Mouse (Mus musculus) gastrocnemius, postnatal 25 days (tissue): ENCODE data around the gene Lifr. TPM values are rescaled to one million over a fixed set of nuclear protein-coding genes. Genes with fewer than 3 reads are reported as not detected.
A peak's percentile ranks its signal among the peaks of the same experiment; 100 is the strongest.

Experiments
- DNase-seq: peaks from one replicate; pipeline ENCODE4 v3.0.0; 2022
- total RNA-seq, 2 experiments: library from RNA; stranded (reverse); gene quantifications; 1 replicate in 1 of 2; 2 replicates in 1 of 2; pipeline ENCODE4 v1.2.3; 2021

The Lifr gene
- total RNA-seq, 2 experiments from 2014 or later = 42.5 to 44.6 TPM

- DNase-seq = no peak
Observed at GRCm38 (mm10) chr15:7202981-7203380, 112.6 kb downstream of the Lifr start.

- peak; percentile 61 for DNase-seq
Observed at GRCm38 (mm10) chr15:7203606-7204330, 113.4 kb downstream of the Lifr start.

- DNase-seq = no peak
Observed at GRCm38 (mm10) chr15:7204917-7205316, 114.5 kb downstream of the Lifr start.

- DNase-seq = no peak
Observed at GRCm38 (mm10) chr15:7206110-7206509, 115.7 kb downstream of the Lifr start.

- no peak for DNase-seq
Observed at GRCm38 (mm10) chr15:7207292-7207691, 116.9 kb downstream of the Lifr start.

- DNase-seq = no peak
Observed at GRCm38 (mm10) chr15:7208180-7208579, 117.8 kb downstream of the Lifr start.

- DNase-seq = peak; percentile 32
Observed at GRCm38 (mm10) chr15:7213683-7214082, 123.3 kb downstream of the Lifr start.

GRCm38 (mm10) chr15:7215845-7216244 lies 125.4 kb downstream of the Lifr start:
- DNase-seq = no peak

- no peak for DNase-seq
Observed at GRCm38 (mm10) chr15:7216581-7217272, 126.3 kb downstream of the Lifr start.

- DNase-seq = no peak
Observed at GRCm38 (mm10) chr15:7217273-7217598, 126.8 kb downstream of the Lifr start.

- DNase-seq = peak; percentile 77
Observed at GRCm38 (mm10) chr15:7222809-7223208, 132.4 kb downstream of the Lifr start.

GRCm38 (mm10) chr15:7224151-7224775 lies 133.8 kb downstream of the Lifr start:
- DNase-seq = peak; percentile 43

GRCm38 (mm10) chr15:7226225-7226624 lies 135.8 kb downstream of the Lifr start:
- peak; percentile 72 for DNase-seq

GRCm38 (mm10) chr15:7233393-7234090 lies 143.1 kb downstream of the Lifr start:
- DNase-seq = no peak

- DNase-seq = no peak
Observed at GRCm38 (mm10) chr15:7239904-7240303, 149.5 kb downstream of the Lifr start.

- DNase-seq = no peak
Observed at GRCm38 (mm10) chr15:7240950-7241349, 150.5 kb downstream of the Lifr start.

- DNase-seq = no peak
Observed at GRCm38 (mm10) chr15:7242161-7242850, 151.9 kb downstream of the Lifr start.

Other genes with a start within 250 kb of the Lifr start
- 1 to 10 TPM; 3.7 to 5.4 TPM for gene Osmr, start 215.6 kb upstream of the Lifr start, total RNA-seq